Mouse (Mus musculus) liver, adult 2 months (tissue): ENCODE measurements at regions not wholly inside any gene's neighbourhood (a gene's known extent, or its start where the extent isn't known, plus 50 kb on each side); places are given as distances from the start of the nearest gene placed in this dataset.

ENCODE experiments used
- CTCF ChIP-seq: fragments of 200-500 bp; IDR thresholded peaks from 2 replicates; pipeline ENCODE4 v1.5.1; 2011; ENCODE audit warnings: low read depth, low read length, control low read depth
- POLR2A ChIP-seq: fragments of 200-500 bp; IDR thresholded peaks from 2 replicates; pipeline ENCODE4 v1.6.1; 2011; ENCODE audit warnings: low read length, control low read depth; ENCODE audit not compliant: insufficient read depth; ENCODE audit errors: extremely low read depth

DNA sequence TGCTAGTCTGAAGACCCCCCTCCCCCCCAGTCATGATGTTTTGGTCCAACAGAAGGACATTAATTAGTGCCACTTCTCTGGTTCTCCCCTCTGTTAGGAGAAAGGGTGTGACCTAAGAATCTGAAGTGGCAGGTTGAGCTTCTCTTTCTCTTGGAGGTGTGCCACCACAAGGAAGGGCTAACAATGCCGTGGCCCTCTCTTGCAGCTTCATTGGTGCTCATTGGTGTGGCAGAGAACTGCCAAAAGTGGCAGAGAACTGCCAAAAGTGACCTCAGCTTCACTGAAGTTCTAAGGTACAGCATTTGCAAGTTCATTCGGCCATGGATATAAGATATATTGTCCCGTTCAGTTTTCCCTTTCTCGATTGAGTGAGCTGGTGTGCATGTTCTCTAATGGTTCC is 123.7 kb downstream of the Csl start:
- TF ChIP-seq CTCF (no peak), POLR2A (no peak)
